Mouse (Mus musculus): ENCODE data around the gene Fzd5. TPM values are rescaled to one million over a fixed set of nuclear protein-coding genes. Genes with fewer than 3 reads are reported as not detected.

Fzd5 gene
- polyA plus RNA-seq, 1 experiment: 2.3 TPM

DNA sequence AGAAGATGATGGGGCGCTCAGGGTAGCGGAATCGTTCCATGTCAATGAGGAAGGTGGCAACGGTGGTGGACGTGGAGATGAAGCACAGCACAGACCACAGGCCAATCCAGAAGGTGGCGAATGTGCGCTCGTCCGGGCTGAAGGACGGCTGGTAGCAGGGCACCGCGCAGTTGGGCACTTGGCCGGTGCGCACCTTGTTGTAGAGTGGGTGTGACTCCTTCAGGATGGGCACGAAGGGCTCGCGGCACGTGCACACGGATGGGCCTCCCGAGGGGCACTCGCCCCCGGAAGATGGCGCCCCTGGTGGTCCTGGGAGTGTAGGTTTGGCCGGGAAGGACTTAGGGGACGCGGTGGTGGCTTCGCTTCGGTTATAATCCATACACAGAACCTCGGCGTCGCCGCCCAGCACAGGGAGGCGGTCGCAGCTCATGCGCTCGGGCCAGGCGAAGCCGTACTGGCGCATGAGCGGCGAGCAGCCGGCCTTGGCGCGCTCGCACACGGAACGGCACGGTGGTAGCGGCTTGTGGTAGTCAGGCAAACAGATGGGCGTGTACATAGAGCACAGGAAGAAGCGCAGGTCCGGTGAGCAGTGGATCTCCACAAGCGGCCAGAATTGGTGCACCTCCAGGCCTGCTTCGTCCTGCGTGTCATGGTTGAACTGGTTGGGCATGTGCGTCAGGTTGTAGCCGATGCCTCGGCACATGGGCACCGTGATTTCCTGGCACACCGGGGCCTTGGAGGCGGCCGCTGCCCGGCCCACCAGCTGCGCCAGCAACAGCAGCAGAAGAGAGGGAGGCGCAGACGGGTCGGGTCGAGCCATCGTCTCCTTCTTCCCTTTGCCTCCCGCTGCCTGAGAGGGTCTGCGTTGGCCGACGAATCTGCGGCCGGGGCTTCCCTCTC, 1.5 kb downstream of the Fzd5 start:
- no peak for TF ChIP-seq GATA1 (IDR thresholded peaks at IDR 0.05; ENCODE audit: low read length)
- Histone ChIP-seq H3K4me1 (ENCODE audit: control insufficient read depth) (peaks cover 83% of the 10 kb centered on the region), H3K9me3 (ENCODE audit: control insufficient read depth, low read length) (no peaks in the 10 kb centered on the region), H3K4me3 (replicated peaks) (peak overlapping the region; percentile 87), H3K36me3 (ENCODE audit: control insufficient read depth) (peaks cover 46% of the 10 kb centered on the region), H3K27me3 (ENCODE audit: control insufficient read depth) (peaks cover 9% of the 10 kb centered on the region)

DNA sequence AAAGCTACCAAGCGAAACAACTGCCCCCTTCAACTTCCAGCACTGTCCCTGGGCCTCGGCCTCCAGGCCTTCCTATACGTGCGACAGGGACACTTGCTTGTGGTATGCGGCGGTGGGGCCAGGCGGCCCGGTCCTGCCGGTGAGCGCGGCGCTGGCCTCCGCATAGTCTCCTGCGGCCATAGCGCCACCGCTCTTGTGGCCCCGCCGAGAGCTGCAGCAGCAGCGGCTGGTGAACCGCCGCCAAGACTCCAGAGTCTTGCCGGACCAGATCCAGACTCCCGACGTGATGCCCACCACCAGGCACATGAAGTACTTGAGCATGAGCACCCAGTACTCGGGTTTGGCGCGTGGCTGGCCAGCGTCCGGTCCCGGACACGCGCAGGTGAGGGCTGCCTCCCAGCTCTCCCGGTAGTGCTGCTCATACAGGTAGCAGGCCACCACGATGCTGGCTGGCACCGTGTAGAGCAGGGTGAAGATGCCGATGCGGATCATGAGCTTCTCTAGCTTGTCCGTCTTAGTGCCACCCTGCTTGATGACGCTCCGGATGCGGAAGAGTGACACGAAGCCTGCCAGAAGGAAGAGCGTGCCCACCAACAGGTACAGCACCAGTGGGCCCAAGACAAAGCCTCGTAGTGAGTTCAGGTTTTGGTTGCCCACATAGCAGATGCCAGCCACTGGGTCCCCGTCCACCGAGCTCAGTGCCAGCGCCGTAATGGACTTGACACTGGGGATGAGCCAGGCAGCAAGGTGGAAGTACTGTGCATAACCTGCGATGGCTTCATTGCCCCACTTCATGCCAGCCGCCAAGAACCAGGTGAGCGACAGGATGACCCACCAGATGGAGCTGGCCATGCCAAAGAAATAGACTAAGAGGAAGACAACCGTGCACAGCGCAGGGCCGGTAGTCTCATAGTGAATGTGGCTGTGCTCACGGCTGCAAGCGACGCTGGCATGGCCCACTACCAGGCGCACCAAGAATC, 2.5 kb downstream of the Fzd5 start:
- TF ChIP-seq GATA1 (IDR thresholded peaks at IDR 0.05; ENCODE audit: low read length): no peak
- no peak for TF ChIP-seq TAL1 (IDR thresholded peaks at IDR 0.05; ENCODE audit: low read length)
- Histone ChIP-seq H3K9me3 (ENCODE audit: control insufficient read depth, low read length) (no peaks in the 10 kb centered on the region), H3K36me3 (ENCODE audit: control insufficient read depth) (peaks cover 55% of the 10 kb centered on the region), H3K27me3 (ENCODE audit: control insufficient read depth) (peaks cover 9% of the 10 kb centered on the region), H3K4me1 (ENCODE audit: control insufficient read depth) (peaks cover 85% of the 10 kb centered on the region), H3K4me3 (replicated peaks) (peak overlapping the region; percentile 87)

DNA sequence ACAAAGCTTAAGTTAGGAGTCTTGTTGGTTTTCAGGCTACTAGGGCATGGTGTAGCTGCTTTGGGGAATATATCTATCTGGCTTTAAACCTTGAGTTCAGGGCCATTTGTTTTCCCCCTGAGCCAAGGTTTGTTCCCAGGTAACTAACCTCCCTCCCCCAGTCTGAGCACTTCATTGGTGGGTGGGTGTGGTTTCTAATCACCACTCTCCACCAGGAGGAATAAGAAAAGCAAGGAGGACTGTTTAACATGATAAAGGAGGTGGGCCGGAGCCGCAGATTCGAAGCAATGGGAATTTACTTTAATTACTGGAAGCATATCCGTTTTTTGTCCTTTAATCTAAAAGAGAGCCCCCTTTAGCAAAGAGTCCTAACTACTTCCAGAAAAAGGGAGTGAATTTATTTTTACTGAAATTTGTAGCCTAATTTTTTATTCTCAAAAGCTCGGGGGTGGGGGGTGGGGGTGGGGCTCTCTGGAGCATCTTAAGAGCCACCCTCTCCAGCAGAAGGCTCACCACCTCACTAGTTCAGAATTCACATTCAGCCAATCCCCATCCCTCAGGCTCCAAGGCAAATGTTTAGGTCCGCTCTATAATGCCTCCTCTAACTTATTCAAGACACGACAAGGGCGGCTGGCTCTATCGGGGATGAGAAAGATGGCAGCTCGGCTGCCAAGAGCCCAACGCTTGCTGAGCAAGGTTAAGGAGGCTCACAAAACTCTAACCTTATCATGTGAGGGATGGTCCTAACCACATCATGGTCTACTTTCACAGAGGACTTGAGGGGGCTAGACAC, 3.9 kb downstream of the Fzd5 start:
- peaks cover 67% of the 10 kb centered on the region for H3K36me3 ChIP-seq (ENCODE audit: control insufficient read depth)
- H3K4me1 ChIP-seq (ENCODE audit: control insufficient read depth): peaks cover 73% of the 10 kb centered on the region
- H3K27me3 ChIP-seq (ENCODE audit: control insufficient read depth): peaks cover 9% of the 10 kb centered on the region
- peak; percentile 85 for TF ChIP-seq TAL1 (IDR thresholded peaks at IDR 0.05; ENCODE audit: low read length)
- TF ChIP-seq GATA1 (IDR thresholded peaks at IDR 0.05; ENCODE audit: low read length): peak; percentile 61
- H3K9me3 ChIP-seq (ENCODE audit: control insufficient read depth, low read length): no peaks in the 10 kb centered on the region
- H3K4me3 ChIP-seq (replicated peaks): peak overlapping the region; percentile 87

DNA sequence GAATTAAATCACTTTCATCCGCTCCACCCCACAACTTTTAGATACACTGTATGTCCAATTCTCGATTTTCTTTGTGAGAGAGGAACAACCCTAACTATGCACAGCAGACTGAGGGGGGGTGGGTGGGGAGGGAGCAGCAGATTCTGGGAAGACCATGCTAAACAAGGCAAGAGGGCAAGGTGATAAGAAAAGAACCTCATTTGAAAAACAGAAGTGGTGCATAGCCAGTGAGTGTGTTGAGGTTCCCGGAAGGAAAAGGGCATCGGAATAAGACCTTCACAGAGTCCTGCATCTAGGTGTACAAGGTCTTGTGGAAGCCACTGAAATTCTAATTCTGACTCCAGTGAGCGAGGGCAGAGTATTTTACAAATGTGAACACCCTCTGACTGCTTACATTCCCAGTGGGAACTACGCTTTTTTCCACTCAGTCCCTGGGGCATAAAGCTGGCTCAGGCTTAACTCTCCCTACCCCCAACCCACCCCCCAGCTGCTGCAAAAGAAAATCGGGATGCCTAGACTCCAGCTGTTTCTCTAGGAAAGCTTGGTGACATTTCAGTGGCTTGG, 4.8 kb downstream of the Fzd5 start:
- Histone ChIP-seq H3K9me3 (ENCODE audit: control insufficient read depth, low read length) (no peaks in the 10 kb centered on the region), H3K36me3 (ENCODE audit: control insufficient read depth) (peaks cover 77% of the 10 kb centered on the region), H3K4me1 (ENCODE audit: control insufficient read depth) (peaks cover 65% of the 10 kb centered on the region), H3K4me3 (replicated peaks) (peak overlapping the region; percentile 87), H3K27me3 (ENCODE audit: control insufficient read depth) (peaks cover 9% of the 10 kb centered on the region)
- TF ChIP-seq GATA1 (IDR thresholded peaks at IDR 0.05; ENCODE audit: low read length) (no peak), TAL1 (IDR thresholded peaks at IDR 0.05; ENCODE audit: low read length) (no peak)

DNA sequence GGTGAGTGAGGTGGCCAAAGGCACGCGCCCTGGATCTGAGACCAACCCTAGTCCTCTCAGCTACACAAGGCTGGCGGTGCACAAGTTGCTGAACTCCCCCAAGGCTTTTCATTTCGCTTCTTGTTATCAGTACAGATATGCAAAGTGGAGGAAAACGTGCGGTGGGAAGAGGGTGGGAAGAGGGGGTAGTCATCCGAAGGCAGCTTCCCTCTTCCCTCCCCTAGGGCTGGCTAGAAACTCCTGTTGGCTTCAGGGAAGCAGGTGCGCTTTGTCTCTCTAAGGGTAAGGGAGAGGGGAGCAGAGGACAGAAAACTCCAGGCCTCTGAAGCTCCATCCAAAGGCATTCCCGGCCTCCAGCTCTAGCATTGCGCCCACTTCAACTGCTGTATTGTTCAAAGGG, 5.4 kb downstream of the Fzd5 start:
- peaks cover 62% of the 10 kb centered on the region for H3K4me1 ChIP-seq (ENCODE audit: control insufficient read depth)
- TF ChIP-seq TAL1 (IDR thresholded peaks at IDR 0.05; ENCODE audit: low read length) (no peak), GATA1 (IDR thresholded peaks at IDR 0.05; ENCODE audit: low read length) (no peak)
- H3K27me3 ChIP-seq (ENCODE audit: control insufficient read depth): peaks cover 9% of the 10 kb centered on the region
- H3K36me3 ChIP-seq (ENCODE audit: control insufficient read depth): peaks cover 82% of the 10 kb centered on the region
- no peaks in the 10 kb centered on the region for H3K9me3 ChIP-seq (ENCODE audit: control insufficient read depth, low read length)
- peak overlapping the region; percentile 87 for H3K4me3 ChIP-seq (replicated peaks)

DNA sequence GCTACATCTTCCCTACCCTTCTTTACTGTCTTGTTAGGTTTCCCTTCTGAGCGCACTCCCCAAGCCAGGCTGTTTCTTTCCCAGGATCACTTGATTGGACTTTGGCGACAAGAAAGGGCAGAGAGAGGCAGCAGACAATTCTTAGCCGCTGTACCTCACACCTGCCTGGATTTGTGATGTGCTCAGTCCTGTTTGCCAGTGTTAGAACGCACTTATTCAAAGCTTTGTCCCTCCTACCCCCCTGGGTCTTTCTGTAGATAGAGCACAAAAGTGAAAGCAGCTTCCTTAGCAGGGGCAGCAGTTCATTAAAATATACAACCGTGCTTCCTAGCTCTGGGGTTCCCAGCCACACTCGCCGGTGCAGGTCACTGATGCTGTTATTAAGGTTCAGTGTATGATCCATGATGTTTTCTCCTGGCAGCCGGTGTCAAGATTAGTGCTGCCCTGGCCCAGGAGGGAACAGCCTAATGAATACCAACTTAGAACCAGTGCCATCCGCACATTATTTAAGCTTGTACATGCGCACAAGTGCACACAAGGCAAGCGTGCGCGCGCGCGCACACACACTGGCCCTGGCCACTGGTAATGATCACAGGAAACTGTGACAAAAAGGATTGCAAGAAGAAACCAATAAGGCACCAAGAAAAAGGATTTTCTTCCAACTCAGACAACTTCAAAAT, 6.1 kb downstream of the Fzd5 start:
- TF ChIP-seq TAL1 (IDR thresholded peaks at IDR 0.05; ENCODE audit: low read length) (no peak), GATA1 (IDR thresholded peaks at IDR 0.05; ENCODE audit: low read length) (no peak)
- no peak overlapping the region for H3K4me3 ChIP-seq (replicated peaks)
- peaks cover 9% of the 10 kb centered on the region for H3K27me3 ChIP-seq (ENCODE audit: control insufficient read depth)
- peaks cover 55% of the 10 kb centered on the region for H3K4me1 ChIP-seq (ENCODE audit: control insufficient read depth)
- no peaks in the 10 kb centered on the region for H3K9me3 ChIP-seq (ENCODE audit: control insufficient read depth, low read length)
- peaks cover 89% of the 10 kb centered on the region for H3K36me3 ChIP-seq (ENCODE audit: control insufficient read depth)

DNA sequence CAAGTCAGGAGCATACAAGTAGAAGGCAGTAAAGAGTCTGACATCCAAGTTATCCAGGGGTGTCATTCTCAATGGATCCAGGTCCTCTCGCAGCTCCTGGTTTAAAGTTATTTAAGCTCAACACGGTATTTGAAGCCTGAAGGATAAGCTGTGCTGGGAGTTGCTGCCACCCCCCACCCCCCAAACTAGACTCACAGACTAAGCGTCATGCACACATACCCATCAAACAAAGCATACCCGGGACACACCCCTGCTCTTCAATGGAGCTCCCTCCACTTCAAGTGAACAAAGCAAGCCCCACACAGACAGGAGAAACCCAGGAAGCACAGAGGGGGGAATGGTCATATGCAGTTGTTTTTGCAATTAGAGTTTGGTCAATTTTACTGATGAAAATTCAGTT, 7.5 kb downstream of the Fzd5 start:
- Histone ChIP-seq H3K4me1 (ENCODE audit: control insufficient read depth) (peaks cover 41% of the 10 kb centered on the region), H3K9me3 (ENCODE audit: control insufficient read depth, low read length) (no peaks in the 10 kb centered on the region), H3K36me3 (ENCODE audit: control insufficient read depth) (peaks cover 89% of the 10 kb centered on the region), H3K4me3 (replicated peaks) (no peak overlapping the region), H3K27me3 (ENCODE audit: control insufficient read depth) (peaks cover under 1% of the 10 kb centered on the region)
- TF ChIP-seq GATA1 (IDR thresholded peaks at IDR 0.05; ENCODE audit: low read length): no peak
- TF ChIP-seq TAL1 (IDR thresholded peaks at IDR 0.05; ENCODE audit: low read length): no peak
